ENCODE assay signal across 9 mouse cellular contexts in genomic region chr3:32364195-32364594, GRCm38 (mm10). TPM values are rescaled to one million over a fixed set of nuclear protein-coding genes. Genes with fewer than 3 reads are reported as not detected.
A peak's percentile ranks its signal among the peaks of the same experiment; 100 is the strongest.
DNase-seq lines count a peak whose midpoint lies in the region; ATAC-seq lines count a peak whose summit lies in the region.
"Had no signal": no experiment of that assay in that cellular context is flagged by ENCODE, and none has a peak within 500 bp of the region (broad histone marks: within the 10 kb centered on the region; RNA-seq: fewer than 3 reads in every experiment).

No protein-coding gene starts in this region.

- no peak overlapping the region for H3K27ac ChIP-seq in kidney, embryonic 15.5 days
- no peak overlapping the region for H3K27ac ChIP-seq in forebrain, embryonic 14.5 days (ENCODE audit: low read depth, low read length)
- no peak overlapping the region for H3K27ac ChIP-seq in midbrain, embryonic 15.5 days

- no peaks in the 10 kb centered on the region; the same call in 1 of the 2 replicates for H3K27me3 ChIP-seq in kidney, embryonic 15.5 days
- no peaks in the 10 kb centered on the region for H3K27me3 ChIP-seq in forebrain, embryonic 14.5 days (replicated peaks; ENCODE audit: control insufficient read depth, insufficient read depth, low read length)
- H3K27me3 ChIP-seq in midbrain, embryonic 15.5 days (replicated peaks) = no peaks in the 10 kb centered on the region

- intact Hi-C loops in left cerebral cortex, postnatal 36 days (cut with DNase I) = no loop called here

- no peak overlapping the region for H3K4me3 ChIP-seq in kidney, embryonic 15.5 days (replicated peaks)
- peak overlapping the region; percentile 90 for H3K4me3 ChIP-seq in forebrain, embryonic 14.5 days (ENCODE audit: low read depth, low read length)
- peak overlapping the region; percentile 95 for H3K4me3 ChIP-seq in midbrain, embryonic 15.5 days

- H3K4me1 ChIP-seq in kidney, embryonic 15.5 days = peaks cover 24% of the 10 kb centered on the region
- peaks cover 11% of the 10 kb centered on the region for H3K4me1 ChIP-seq in forebrain, embryonic 14.5 days (ENCODE audit: control insufficient read depth, insufficient read depth, low read length)
- peaks cover 29% of the 10 kb centered on the region for H3K4me1 ChIP-seq in midbrain, embryonic 15.5 days

- no peaks in the 10 kb centered on the region for H3K9me3 ChIP-seq in kidney, embryonic 15.5 days (replicated peaks)
- no peaks in the 10 kb centered on the region for H3K9me3 ChIP-seq in forebrain, embryonic 14.5 days (replicated peaks; ENCODE audit: control insufficient read depth, low read length)
- no peaks in the 10 kb centered on the region for H3K9me3 ChIP-seq in midbrain, embryonic 15.5 days

- no peak for ATAC-seq in kidney, embryonic 15.5 days (replicated peaks; ENCODE audit: low FRiP score)
- ATAC-seq in forebrain, embryonic 14.5 days = no peak
- ATAC-seq in midbrain, embryonic 15.5 days (replicated peaks) = no peak

- H3K36me3 ChIP-seq in kidney, embryonic 15.5 days = no peaks in the 10 kb centered on the region
- no peaks in the 10 kb centered on the region for H3K36me3 ChIP-seq in forebrain, embryonic 14.5 days (ENCODE audit: control insufficient read depth, insufficient read depth, low read length)
- H3K36me3 ChIP-seq in midbrain, embryonic 15.5 days (replicated peaks) = no peaks in the 10 kb centered on the region

- H3K9ac ChIP-seq in kidney, embryonic 15.5 days = no peak overlapping the region
- H3K9ac ChIP-seq in forebrain, embryonic 14.5 days (ENCODE audit: low read length) = peak overlapping the region; percentile 60
- peak overlapping the region; percentile 33 for H3K9ac ChIP-seq in midbrain, embryonic 15.5 days

- peak overlapping the region; percentile 89 for H3K4me2 ChIP-seq in kidney, embryonic 15.5 days
- peak overlapping the region; percentile 75 for H3K4me2 ChIP-seq in forebrain, embryonic 14.5 days (ENCODE audit: low read length)
- peak overlapping the region; percentile 80 for H3K4me2 ChIP-seq in midbrain, embryonic 15.5 days

- DNase-seq in kidney, postnatal 25 days = no peak
- peak; percentile 50 for DNase-seq in MN1 (ENCODE audit: low spot score)
- DNase-seq in forebrain, embryonic 14.5 days (ENCODE audit: low spot score) = peak; percentile 25
- DNase-seq in left cerebral cortex, postnatal 36 days (ENCODE audit: low spot score in 2 of 2) = no peak
- DNase-seq in urinary bladder, postnatal 4 days (ENCODE audit: low spot score in 2 of 2) = no peak
- no peak for DNase-seq in cerebellum, postnatal 4 days (ENCODE audit: low spot score in 2 of 2)
- DNase-seq: kidney, postnatal 36 days had no signal

- WGBS in kidney, embryonic 15.5 days = 57% methylated on average over 4 of the region's 4 CpGs
- WGBS in forebrain, embryonic 14.5 days = 25% methylated on average over 4 of the region's 4 CpGs
- WGBS in midbrain, embryonic 15.5 days = 32% methylated on average over 4 of the region's 4 CpGs

RNA-seq across cellular contexts. Expression of gene Zmat3, which starts 1.6 kb away (rescaled TPM):
- polyA plus RNA-seq in kidney, embryonic 15.5 days (2015; fragmentation: Nextera tagmentation; extraction: Ambion mirVana) = 3.9 and 4.6 TPM in 2 replicates
- polyA plus RNA-seq in forebrain, embryonic 14.5 days (2014; fragmentation: Nextera tagmentation; extraction: Ambion mirVana) = 6.8 and 7.2 TPM in 2 replicates
- 7.0 and 8.0 TPM in 2 replicates for polyA plus RNA-seq in midbrain, embryonic 15.5 days (2015; fragmentation: Nextera tagmentation; extraction: Ambion mirVana)
- total RNA-seq in left cerebral cortex, postnatal 36 days (2021) = 10 to 100 TPM; 84.1 to 91.3 TPM

RNA-seq across cellular contexts. Expression of gene Pik3ca, which starts 33.3 kb away (rescaled TPM):
- polyA plus RNA-seq in kidney, embryonic 15.5 days (2015; fragmentation: Nextera tagmentation; extraction: Ambion mirVana) = 10.3 and 10.6 TPM in 2 replicates
- polyA plus RNA-seq in forebrain, embryonic 14.5 days (2014; fragmentation: Nextera tagmentation; extraction: Ambion mirVana) = 17.7 and 18.7 TPM in 2 replicates
- polyA plus RNA-seq in midbrain, embryonic 15.5 days (2015; fragmentation: Nextera tagmentation; extraction: Ambion mirVana) = 12.8 and 13.6 TPM in 2 replicates
- total RNA-seq in left cerebral cortex, postnatal 36 days (2021) = 10 to 100 TPM; 60.9 to 61.6 TPM

Comparison
In these comparisons a context has a peak if more than half of its experiments do, and no peak if none do; other contexts are left out.
1. DNase-seq: peak in MN1 (single experiment) and forebrain, embryonic 14.5 days (single experiment); none in kidney, postnatal 25 days (0 of 2), left cerebral cortex, postnatal 36 days (0 of 2), urinary bladder, postnatal 4 days (0 of 2) and cerebellum, postnatal 4 days (0 of 2).
2. Peak in every context shown above with its lines, with median percentiles within 50 percentile points of each other: H3K4me2 ChIP-seq.